In genomic region chr2:161138672-161139536, GRCm38 (mm10) we compare ENCODE assay signal across 12 mouse cellular contexts. TPM values are rescaled to one million over a fixed set of nuclear protein-coding genes. Genes with fewer than 3 reads are reported as not detected.
A peak's percentile ranks its signal among the peaks of the same experiment; 100 is the strongest.
DNase-seq lines count a peak whose midpoint lies in the region; ATAC-seq and TF ChIP-seq lines count a peak whose summit lies in the region.
"Had no signal": no experiment of that assay in that cellular context is flagged by ENCODE, and none has a peak within 500 bp of the region (broad histone marks: within the 10 kb centered on the region; RNA-seq: fewer than 3 reads in every experiment).

No protein-coding gene starts in this region.

- H3K4me2 ChIP-seq in lung, embryonic 16.5 days (ENCODE audit: low read depth, low read length), result no peak overlapping the region
- no peak overlapping the region for H3K4me2 ChIP-seq in intestine, embryonic 15.5 days (replicated peaks)
- peak overlapping the region; percentile 19; the same call in 1 of the 2 replicates for H3K4me2 ChIP-seq in kidney, embryonic 15.5 days
- H3K4me2 ChIP-seq in heart, embryonic 11.5 days, result no peak overlapping the region

- H3K9me3 ChIP-seq in lung, embryonic 16.5 days (ENCODE audit: control insufficient read depth, low read length), result no peaks in the 10 kb centered on the region
- H3K9me3 ChIP-seq in intestine, embryonic 15.5 days, result no peaks in the 10 kb centered on the region
- H3K9me3 ChIP-seq in kidney, embryonic 15.5 days (replicated peaks), result no peaks in the 10 kb centered on the region
- H3K9me3 ChIP-seq in midbrain, embryonic 10.5 days (replicated peaks), result no peaks in the 10 kb centered on the region
- H3K9me3 ChIP-seq in heart, embryonic 11.5 days (replicated peaks; ENCODE audit: control insufficient read depth, low read length), result no peaks in the 10 kb centered on the region

- TF ChIP-seq CTCF in lung, adult 2 months (IDR thresholded peaks at IDR 0.05; ENCODE audit: insufficient read depth, low read length), result no peak
- TF ChIP-seq CTCF in cerebellum, adult 2 months (IDR thresholded peaks at IDR 0.05; ENCODE audit: borderline replicate concordance, insufficient read depth, low read depth, low read length), result no peak

- H3K27ac ChIP-seq in lung, embryonic 16.5 days (ENCODE audit: low read length), result no peak overlapping the region
- H3K27ac ChIP-seq in intestine, embryonic 15.5 days, result no peak overlapping the region
- H3K27ac ChIP-seq in kidney, embryonic 15.5 days, result peak overlapping the region; percentile 78
- no peak overlapping the region for H3K27ac ChIP-seq in midbrain, embryonic 10.5 days (replicated peaks)
- no peak overlapping the region for H3K27ac ChIP-seq in cerebellum, adult 2 months (ENCODE audit: insufficient read depth, low read length)
- no peak overlapping the region for H3K27ac ChIP-seq in heart, embryonic 11.5 days (ENCODE audit: low read depth, low read length)
- H3K27ac ChIP-seq: hindbrain, postnatal 0 days had no signal

- H3K36me3 ChIP-seq in lung, embryonic 16.5 days (ENCODE audit: control insufficient read depth, insufficient read depth, low read length), result no peaks in the 10 kb centered on the region
- no peaks in the 10 kb centered on the region for H3K36me3 ChIP-seq in intestine, embryonic 15.5 days
- H3K36me3 ChIP-seq in kidney, embryonic 15.5 days, result no peaks in the 10 kb centered on the region
- no peaks in the 10 kb centered on the region for H3K36me3 ChIP-seq in midbrain, embryonic 10.5 days
- no peaks in the 10 kb centered on the region for H3K36me3 ChIP-seq in heart, embryonic 11.5 days (ENCODE audit: control insufficient read depth, insufficient read depth, low read length)

- WGBS in lung, embryonic 16.5 days, result 33% methylated on average over 11 of the region's 11 CpGs
- WGBS in lung, adult 2 months, result 46% methylated on average over 11 of the region's 11 CpGs
- 40% methylated on average over 11 of the region's 11 CpGs for WGBS in intestine, embryonic 15.5 days
- 55% methylated on average over 11 of the region's 11 CpGs for WGBS in kidney, embryonic 15.5 days
- WGBS in midbrain, embryonic 10.5 days, result 78% methylated on average over 11 of the region's 11 CpGs
- WGBS in cerebellum, adult 2 months, result 55% methylated on average over 11 of the region's 11 CpGs
- WGBS in heart, embryonic 11.5 days (ENCODE audit: insufficient replicate concordance), result 56% methylated on average over 11 of the region's 11 CpGs

- no peak for DNase-seq in lung, adult 2 months
- DNase-seq in right cerebral cortex, postnatal 36 days (ENCODE audit: low spot score in 2 of 2), result peak; percentile 29 to 47
- DNase-seq in midbrain, embryonic 10.5 days (ENCODE audit: low spot score), result no peak
- DNase-seq in cerebellum, adult 2 months, result no peak
- DNase-seq: cerebellum, adult 9-11 months; heart, postnatal 10 days had no signal

- no peak for TF ChIP-seq POLR2A in lung, adult 2 months (IDR thresholded peaks at IDR 0.05; ENCODE audit: borderline replicate concordance, extremely low read depth, low read depth, low read length)
- no peak for TF ChIP-seq POLR2A in cerebellum, adult 2 months (IDR thresholded peaks at IDR 0.05; ENCODE audit: borderline replicate concordance, insufficient read depth, low read length)

- peaks cover 15% of the 10 kb centered on the region; the same call in 1 of the 2 replicates for H3K4me1 ChIP-seq in lung, embryonic 16.5 days (replicated peaks; ENCODE audit: control insufficient read depth, insufficient read depth, low read length)
- no peaks in the 10 kb centered on the region; the same call in 1 of the 2 replicates for H3K4me1 ChIP-seq in lung, adult 2 months (ENCODE audit: control insufficient read depth, insufficient read depth, low read length)
- H3K4me1 ChIP-seq in intestine, embryonic 15.5 days (replicated peaks), result peaks cover 8% of the 10 kb centered on the region; the same call in 1 of the 2 replicates
- peaks cover 8% of the 10 kb centered on the region; the same call in 1 of the 2 replicates for H3K4me1 ChIP-seq in kidney, embryonic 15.5 days
- no peaks in the 10 kb centered on the region for H3K4me1 ChIP-seq in midbrain, embryonic 10.5 days
- H3K4me1 ChIP-seq in cerebellum, adult 2 months (ENCODE audit: control insufficient read depth, insufficient read depth, low read length), result no peaks in the 10 kb centered on the region
- no peaks in the 10 kb centered on the region for H3K4me1 ChIP-seq in heart, embryonic 11.5 days (ENCODE audit: control insufficient read depth, insufficient read depth, low read length)

- H3K27me3 ChIP-seq in lung, embryonic 16.5 days (ENCODE audit: control insufficient read depth, insufficient read depth, low read depth, low read length), result no peaks in the 10 kb centered on the region
- no peaks in the 10 kb centered on the region for H3K27me3 ChIP-seq in intestine, embryonic 15.5 days (replicated peaks)
- H3K27me3 ChIP-seq in kidney, embryonic 15.5 days, result no peaks in the 10 kb centered on the region
- no peaks in the 10 kb centered on the region for H3K27me3 ChIP-seq in midbrain, embryonic 10.5 days (ENCODE audit: low read depth, poor library complexity, severe bottlenecking)
- no peaks in the 10 kb centered on the region for H3K27me3 ChIP-seq in cerebellum, adult 2 months (ENCODE audit: control insufficient read depth, insufficient read depth, low read length)
- no peaks in the 10 kb centered on the region for H3K27me3 ChIP-seq in heart, embryonic 11.5 days (ENCODE audit: control insufficient read depth, insufficient read depth, low read length)

- no peak overlapping the region for H3K4me3 ChIP-seq in lung, embryonic 16.5 days (ENCODE audit: low read length)
- no peak overlapping the region for H3K4me3 ChIP-seq in lung, adult 2 months (replicated peaks; ENCODE audit: extremely low read depth, low read depth, low read length)
- H3K4me3 ChIP-seq in intestine, embryonic 15.5 days (replicated peaks), result no peak overlapping the region
- no peak overlapping the region for H3K4me3 ChIP-seq in kidney, embryonic 15.5 days (replicated peaks)
- no peak overlapping the region for H3K4me3 ChIP-seq in midbrain, embryonic 10.5 days
- H3K4me3 ChIP-seq in cerebellum, adult 2 months (replicated peaks; ENCODE audit: insufficient read depth, low read depth, low read length), result no peak overlapping the region
- H3K4me3 ChIP-seq in heart, embryonic 11.5 days (ENCODE audit: low read depth, low read length), result no peak overlapping the region

- peak; percentile 67 for ATAC-seq in lung, embryonic 16.5 days (ENCODE audit: low read depth)
- ATAC-seq in intestine, embryonic 15.5 days, result peak; percentile 39
- peak; percentile 60; the same call in 1 of the 2 replicates for ATAC-seq in kidney, embryonic 15.5 days (replicated peaks; ENCODE audit: low FRiP score)
- no peak for ATAC-seq in heart, embryonic 11.5 days (replicated peaks; ENCODE audit: insufficient number of reproducible peaks, low FRiP score, low TSS enrichment)
- ATAC-seq: activated CD4-positive, CD25-positive, alpha-beta regulatory T cell, adult 4 months; hindbrain, postnatal 0 days had no signal

- no peak overlapping the region for H3K9ac ChIP-seq in lung, embryonic 16.5 days (ENCODE audit: low read length)
- no peak overlapping the region for H3K9ac ChIP-seq in intestine, embryonic 15.5 days
- no peak overlapping the region for H3K9ac ChIP-seq in kidney, embryonic 15.5 days
- H3K9ac ChIP-seq in heart, embryonic 11.5 days (ENCODE audit: low read depth, low read length), result no peak overlapping the region

RNA-seq across cellular contexts. Expression of gene Chd6, which starts 30.0 kb away (rescaled TPM):
- polyA plus RNA-seq in lung, embryonic 16.5 days (2015; fragmentation: Nextera tagmentation; extraction: Ambion mirVana), result 33.8 and 33.9 TPM in 2 replicates
- polyA plus RNA-seq in lung, adult 2 months (2012; rRNA removed), result 11.0 and 13.0 TPM in 2 replicates
- 20.8 and 21.1 TPM in 2 replicates for polyA plus RNA-seq in intestine, embryonic 15.5 days (2015; fragmentation: Nextera tagmentation; extraction: Ambion mirVana)
- polyA plus RNA-seq in kidney, embryonic 15.5 days (2015; fragmentation: Nextera tagmentation; extraction: Ambion mirVana), result 31.2 and 32.9 TPM in 2 replicates
- 22.8 and 29.0 TPM in 2 replicates for polyA plus RNA-seq in midbrain, embryonic 10.5 days (2016; fragmentation: Nextera tagmentation; extraction: Ambion mirVana)
- polyA plus RNA-seq in cerebellum, adult 2 months (2012; rRNA removed), result 33.7 and 35.6 TPM in 2 replicates
- polyA plus RNA-seq in heart, embryonic 11.5 days (2014; fragmentation: Nextera tagmentation; extraction: Ambion mirVana), result 20.8 and 25.0 TPM in 2 replicates

Comparison
In these comparisons a context has a peak if more than half of its experiments do, and no peak if none do; other contexts are left out.
1. DNase-seq: peak in right cerebral cortex, postnatal 36 days (2 of 2); none in lung, adult 2 months (single experiment), midbrain, embryonic 10.5 days (single experiment) and cerebellum, adult 2 months (0 of 2).